Mouse (Mus musculus) stomach, postnatal 0 days (tissue): ENCODE results near the gene Nme2.

Experiments used
- CTCF ChIP-seq: IDR thresholded peaks from 2 replicates; pipeline ENCODE4 v1.5.1; 2016; ENCODE audit warnings: antibody characterized with exemption, low read depth, mild to moderate bottlenecking, moderate library complexity
- EP300 ChIP-seq: optimal IDR thresholded peaks from 2 replicates; pipeline ENCODE3; 2016; ENCODE audit warnings: antibody characterized with exemption

DNA sequence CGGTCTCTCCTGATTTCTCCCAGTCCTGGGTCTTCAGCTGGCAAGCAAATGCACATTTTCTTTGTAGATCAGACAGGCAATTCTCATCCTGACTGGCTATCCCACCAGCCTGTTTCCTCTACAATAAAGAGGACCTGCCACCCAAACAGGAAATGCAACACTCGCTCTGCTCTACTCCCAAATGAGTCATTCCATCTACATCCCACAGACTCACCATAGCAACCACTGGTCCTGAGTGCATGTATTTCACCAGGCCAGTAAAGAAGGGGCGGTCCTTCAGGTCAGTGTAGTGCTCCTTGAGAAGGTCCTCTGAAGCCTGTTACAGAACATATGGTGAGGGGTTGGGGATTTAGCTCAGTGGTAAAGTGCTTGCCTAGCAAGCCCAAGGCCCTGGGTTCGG lies 7.0 kb upstream of the Nme2 start:
- TF ChIP-seq CTCF = no peak
- TF ChIP-seq EP300 = no peak
